Mouse (Mus musculus) cerebellum, postnatal 14 days (tissue): ENCODE measurements around the gene Mob3c.

Experiments used
- DNase-seq, 2 experiments: peaks; one replicate each; pipeline ENCODE4 v3.0.0; 2021; ENCODE audit warnings: mixed read lengths in 2 of 2

Mob3c gene

GRCm38 (mm10) chr4:115884022-115884421 lies 56.1 kb downstream of the Mob3c start, which contains the start of gene Kncn:
Kncn (plus strand) TSS chr4:115884400.
- DNase-seq: no peak
